In the genomic region with DNA sequence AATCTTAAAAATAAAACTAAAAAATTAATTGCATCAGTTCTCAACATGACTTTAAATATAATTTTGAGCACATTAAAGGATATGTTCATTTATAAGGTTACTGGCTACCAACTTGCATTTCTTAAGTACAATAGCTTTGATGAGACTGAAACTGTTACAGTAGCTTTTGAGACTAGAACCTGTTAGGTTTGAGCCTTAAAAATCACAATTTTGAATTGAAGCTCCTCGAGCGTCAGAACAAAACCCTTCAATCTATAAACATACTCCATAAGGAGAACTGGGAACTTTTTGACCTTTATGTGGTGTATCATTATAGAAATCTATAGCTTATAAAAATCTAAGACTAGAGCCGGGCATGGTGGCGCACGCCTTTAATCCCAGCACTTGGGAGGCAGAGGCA, we compare ENCODE assay signal across 29 mouse cellular contexts. TPM values are rescaled to one million over a fixed set of nuclear protein-coding genes. Genes with fewer than 3 reads are reported as not detected.
DNase-seq lines count a peak whose midpoint lies in the region; ATAC-seq and TF ChIP-seq lines count a peak whose summit lies in the region.
"Had no signal": no experiment of that assay in that cellular context is flagged by ENCODE, and none has a peak within 500 bp of the region (broad histone marks: within the 10 kb centered on the region; RNA-seq: fewer than 3 reads in every experiment).

No protein-coding gene starts in this region.

- H3K36me3 ChIP-seq in forebrain, embryonic 14.5 days (ENCODE audit: control insufficient read depth, insufficient read depth, low read length) = no peaks in the 10 kb centered on the region
- H3K36me3 ChIP-seq in forebrain, embryonic 15.5 days = no peaks in the 10 kb centered on the region
- H3K36me3 ChIP-seq in hindbrain, postnatal 0 days (ENCODE audit: insufficient read depth, low read length) = no peaks in the 10 kb centered on the region
- no peaks in the 10 kb centered on the region for H3K36me3 ChIP-seq in hindbrain, embryonic 11.5 days (ENCODE audit: control insufficient read depth, insufficient read depth, low read length)
- no peaks in the 10 kb centered on the region for H3K36me3 ChIP-seq in midbrain, embryonic 14.5 days (ENCODE audit: control insufficient read depth, insufficient read depth, low read length)
- no peaks in the 10 kb centered on the region for H3K36me3 ChIP-seq in midbrain, embryonic 15.5 days (replicated peaks)
- H3K36me3 ChIP-seq: embryonic facial prominence, embryonic 13.5 days; embryonic facial prominence, embryonic 15.5 days; forebrain, embryonic 10.5 days; forebrain, embryonic 12.5 days had no signal

- no peak overlapping the region for H3K4me2 ChIP-seq in forebrain, embryonic 14.5 days (ENCODE audit: low read length)
- H3K4me2 ChIP-seq in forebrain, embryonic 15.5 days (replicated peaks) = no peak overlapping the region
- no peak overlapping the region for H3K4me2 ChIP-seq in hindbrain, postnatal 0 days (ENCODE audit: low read depth, low read length)
- H3K4me2 ChIP-seq in hindbrain, embryonic 11.5 days (replicated peaks; ENCODE audit: low read depth, low read length) = no peak overlapping the region
- H3K4me2 ChIP-seq in midbrain, embryonic 14.5 days (ENCODE audit: low read length) = no peak overlapping the region
- H3K4me2 ChIP-seq in midbrain, embryonic 15.5 days = no peak overlapping the region
- H3K4me2 ChIP-seq: embryonic facial prominence, embryonic 13.5 days; embryonic facial prominence, embryonic 15.5 days; forebrain, embryonic 12.5 days had no signal

- no peaks in the 10 kb centered on the region for H3K27me3 ChIP-seq in forebrain, embryonic 14.5 days (replicated peaks; ENCODE audit: control insufficient read depth, insufficient read depth, low read length)
- H3K27me3 ChIP-seq in forebrain, embryonic 15.5 days = no peaks in the 10 kb centered on the region
- H3K27me3 ChIP-seq in hindbrain, postnatal 0 days (ENCODE audit: insufficient read depth, low read length) = no peaks in the 10 kb centered on the region
- no peaks in the 10 kb centered on the region for H3K27me3 ChIP-seq in hindbrain, embryonic 11.5 days (ENCODE audit: control insufficient read depth, insufficient read depth, low read length)
- H3K27me3 ChIP-seq in midbrain, embryonic 14.5 days (ENCODE audit: control insufficient read depth, insufficient read depth, low read length) = no peaks in the 10 kb centered on the region
- no peaks in the 10 kb centered on the region for H3K27me3 ChIP-seq in midbrain, embryonic 15.5 days (replicated peaks)
- H3K27me3 ChIP-seq: CH12.LX; embryonic facial prominence, embryonic 13.5 days; embryonic facial prominence, embryonic 15.5 days; forebrain, embryonic 12.5 days had no signal

- H3K9ac ChIP-seq in forebrain, embryonic 14.5 days (ENCODE audit: low read length) = no peak overlapping the region
- no peak overlapping the region for H3K9ac ChIP-seq in forebrain, embryonic 15.5 days (replicated peaks)
- no peak overlapping the region for H3K9ac ChIP-seq in hindbrain, postnatal 0 days (replicated peaks; ENCODE audit: low read length)
- H3K9ac ChIP-seq in hindbrain, embryonic 11.5 days (ENCODE audit: low read depth, low read length) = no peak overlapping the region
- no peak overlapping the region for H3K9ac ChIP-seq in midbrain, embryonic 14.5 days (replicated peaks; ENCODE audit: low read length)
- no peak overlapping the region for H3K9ac ChIP-seq in midbrain, embryonic 15.5 days
- H3K9ac ChIP-seq: embryonic facial prominence, embryonic 13.5 days; embryonic facial prominence, embryonic 15.5 days; forebrain, embryonic 12.5 days had no signal

- H3K4me3 ChIP-seq in forebrain, embryonic 14.5 days (ENCODE audit: low read depth, low read length) = no peak overlapping the region
- H3K4me3 ChIP-seq in forebrain, embryonic 15.5 days = no peak overlapping the region
- H3K4me3 ChIP-seq in hindbrain, postnatal 0 days (ENCODE audit: low read length) = no peak overlapping the region
- H3K4me3 ChIP-seq in hindbrain, embryonic 11.5 days (ENCODE audit: low read depth, low read length) = no peak overlapping the region
- H3K4me3 ChIP-seq in midbrain, embryonic 14.5 days (replicated peaks; ENCODE audit: low read depth, low read length) = no peak overlapping the region
- H3K4me3 ChIP-seq in midbrain, embryonic 15.5 days = no peak overlapping the region
- H3K4me3 ChIP-seq: embryonic facial prominence, embryonic 13.5 days; embryonic facial prominence, embryonic 15.5 days; erythroblast, embryonic 14.5 days; forebrain, embryonic 10.5 days; forebrain, embryonic 12.5 days had no signal

- 98% methylated on average over 5 of the region's 5 CpGs for WGBS in forebrain, embryonic 14.5 days
- WGBS in forebrain, embryonic 15.5 days = 96% methylated on average over 5 of the region's 5 CpGs
- 94% methylated on average over 5 of the region's 5 CpGs for WGBS in hindbrain, postnatal 0 days
- 93% methylated on average over 5 of the region's 5 CpGs for WGBS in hindbrain, embryonic 11.5 days
- WGBS in midbrain, embryonic 14.5 days = 98% methylated on average over 5 of the region's 5 CpGs
- WGBS in midbrain, embryonic 15.5 days = 97% methylated on average over 5 of the region's 5 CpGs

- peak; percentile 24 for DNase-seq in forebrain, embryonic 14.5 days (ENCODE audit: low spot score)
- peak; percentile 48 for DNase-seq in hindbrain, postnatal 0 days (ENCODE audit: low spot score)
- DNase-seq in hindbrain, embryonic 11.5 days (ENCODE audit: low spot score) = no peak
- DNase-seq in midbrain, embryonic 14.5 days = peak; percentile 64
- DNase-seq in retina, embryonic 14.5 days (ENCODE audit: low spot score) = peak; percentile 12
- DNase-seq in retina, postnatal 1 day = no peak
- DNase-seq: adrenal gland, adult 8-10 months; adrenal gland, postnatal 14 days; adrenal gland, postnatal 36 days; B cell, adult 2 months; cerebellum, adult 11 months; cerebellum, adult 18-20 months; cerebellum, adult 8-10 months; cerebellum, adult 9-11 months; cerebellum, postnatal 14 days; cerebellum, postnatal 36 days; embryo, embryonic 11 days had no signal

- H3K4me1 ChIP-seq in forebrain, embryonic 14.5 days (ENCODE audit: control insufficient read depth, insufficient read depth, low read length) = no peaks in the 10 kb centered on the region
- H3K4me1 ChIP-seq in forebrain, embryonic 15.5 days = no peaks in the 10 kb centered on the region
- no peaks in the 10 kb centered on the region for H3K4me1 ChIP-seq in hindbrain, postnatal 0 days (ENCODE audit: insufficient read depth, low read length)
- H3K4me1 ChIP-seq in hindbrain, embryonic 11.5 days (replicated peaks; ENCODE audit: control insufficient read depth, insufficient read depth, low read length) = no peaks in the 10 kb centered on the region
- no peaks in the 10 kb centered on the region for H3K4me1 ChIP-seq in midbrain, embryonic 14.5 days (ENCODE audit: control insufficient read depth, insufficient read depth, low read length)
- H3K4me1 ChIP-seq in midbrain, embryonic 15.5 days = no peaks in the 10 kb centered on the region
- H3K4me1 ChIP-seq: embryonic facial prominence, embryonic 13.5 days; embryonic facial prominence, embryonic 15.5 days; forebrain, embryonic 10.5 days; forebrain, embryonic 12.5 days had no signal

- H3K9me3 ChIP-seq in forebrain, embryonic 14.5 days (replicated peaks; ENCODE audit: control insufficient read depth, low read length) = peaks cover 22% of the 10 kb centered on the region
- peaks cover 14% of the 10 kb centered on the region for H3K9me3 ChIP-seq in forebrain, embryonic 15.5 days
- peaks cover 12% of the 10 kb centered on the region for H3K9me3 ChIP-seq in hindbrain, postnatal 0 days (ENCODE audit: low read length)
- no peaks in the 10 kb centered on the region for H3K9me3 ChIP-seq in hindbrain, embryonic 11.5 days (ENCODE audit: control insufficient read depth, low read length)
- H3K9me3 ChIP-seq in midbrain, embryonic 14.5 days (ENCODE audit: control insufficient read depth, low read length) = peaks cover 24% of the 10 kb centered on the region
- peaks cover 14% of the 10 kb centered on the region for H3K9me3 ChIP-seq in midbrain, embryonic 15.5 days
- H3K9me3 ChIP-seq: embryonic facial prominence, embryonic 15.5 days had no signal

- no peak for ATAC-seq in forebrain, embryonic 14.5 days
- ATAC-seq in forebrain, embryonic 15.5 days (replicated peaks) = no peak
- no peak for ATAC-seq in hindbrain, postnatal 0 days
- ATAC-seq in hindbrain, embryonic 11.5 days (ENCODE audit: low FRiP score) = no peak
- no peak for ATAC-seq in midbrain, embryonic 14.5 days (ENCODE audit: low FRiP score, low TSS enrichment)
- no peak for ATAC-seq in midbrain, embryonic 15.5 days (replicated peaks)
- ATAC-seq: activated CD4-positive, CD25-positive, alpha-beta regulatory T cell, adult 4 months; CD4-positive, CD25-positive, alpha-beta regulatory T cell, adult 4 months; forebrain, embryonic 16.5 days; Patski had no signal

- TF ChIP-seq CTCF in hindbrain, postnatal 0 days (IDR thresholded peaks at IDR 0.05; ENCODE audit: low read depth) = no peak

- no peak overlapping the region for H3K27ac ChIP-seq in forebrain, embryonic 14.5 days (ENCODE audit: low read depth, low read length)
- H3K27ac ChIP-seq in forebrain, embryonic 15.5 days (replicated peaks) = no peak overlapping the region
- no peak overlapping the region for H3K27ac ChIP-seq in hindbrain, postnatal 0 days
- no peak overlapping the region for H3K27ac ChIP-seq in hindbrain, embryonic 11.5 days (ENCODE audit: low read depth, low read length)
- no peak overlapping the region for H3K27ac ChIP-seq in midbrain, embryonic 14.5 days (replicated peaks; ENCODE audit: low read depth, low read length)
- no peak overlapping the region for H3K27ac ChIP-seq in midbrain, embryonic 15.5 days
- H3K27ac ChIP-seq: embryonic facial prominence, embryonic 13.5 days; embryonic facial prominence, embryonic 15.5 days; forebrain, embryonic 10.5 days; forebrain, embryonic 12.5 days had no signal

RNA-seq across cellular contexts. Expression of a gene that starts 9.5 kb away (rescaled TPM):
- 29.7 and 36.6 TPM in 2 replicates for polyA plus RNA-seq in forebrain, embryonic 14.5 days (2014; fragmentation: Nextera tagmentation; extraction: Ambion mirVana)
- polyA plus RNA-seq in forebrain, embryonic 15.5 days (2015; fragmentation: Nextera tagmentation; extraction: Ambion mirVana) = 30.5 and 31.6 TPM in 2 replicates
- 32.1 and 44.3 TPM in 2 replicates for total RNA-seq in hindbrain, postnatal 0 days (2014; rRNA removed)
- 24.9 and 27.5 TPM in 2 replicates for polyA plus RNA-seq in hindbrain, postnatal 0 days (2015; fragmentation: Nextera tagmentation; extraction: Ambion mirVana)
- polyA plus RNA-seq in hindbrain, embryonic 11.5 days (2014; fragmentation: Nextera tagmentation; extraction: Ambion mirVana) = 34.7 and 37.4 TPM in 2 replicates
- polyA plus RNA-seq in midbrain, embryonic 14.5 days (2014; fragmentation: Nextera tagmentation; extraction: Ambion mirVana) = 43.3 and 45.9 TPM in 2 replicates
- 44.5 and 46.9 TPM in 2 replicates for polyA plus RNA-seq in midbrain, embryonic 15.5 days (2015; fragmentation: Nextera tagmentation; extraction: Ambion mirVana)

Comparison
In these comparisons a context has a peak if more than half of its experiments do, and no peak if none do; other contexts are left out.
1. DNase-seq: peak in forebrain, embryonic 14.5 days (single experiment), hindbrain, postnatal 0 days (single experiment), midbrain, embryonic 14.5 days (single experiment) and retina, embryonic 14.5 days (single experiment); none in hindbrain, embryonic 11.5 days (single experiment) and retina, postnatal 1 day (single experiment).